Comparison of ENCODE assay signal across 19 mouse cellular contexts in the genomic region with DNA sequence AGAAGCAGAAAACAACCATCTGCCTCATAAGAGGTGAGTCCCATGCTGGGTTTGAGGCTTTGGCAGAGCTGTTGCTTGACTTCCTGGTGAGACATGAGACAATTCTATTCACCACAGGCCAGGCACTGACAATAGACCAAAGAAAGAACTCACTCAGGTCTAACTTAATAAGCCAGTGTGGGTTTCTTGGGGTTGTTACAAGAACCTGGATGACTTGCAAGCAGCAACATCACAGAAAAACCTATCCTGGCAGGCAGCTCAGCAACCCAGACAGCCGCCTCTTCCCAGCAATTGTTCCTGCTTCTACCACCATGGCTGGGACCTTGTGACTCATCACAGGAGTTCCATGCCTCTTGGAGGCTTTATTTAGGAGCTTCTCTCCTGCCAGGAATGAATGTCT.
DNase-seq lines count a peak whose midpoint lies in the region; ATAC-seq and TF ChIP-seq lines count a peak whose summit lies in the region.
"Had no signal": no experiment of that assay in that cellular context is flagged by ENCODE, and none has a peak within 500 bp of the region (broad histone marks: within the 10 kb centered on the region; RNA-seq: fewer than 3 reads in every experiment).

No protein-coding gene starts in this region.

- H3K27me3 ChIP-seq in Patski = no peaks in the 10 kb centered on the region
- H3K27me3 ChIP-seq: embryonic facial prominence, embryonic 15.5 days; forebrain, embryonic 12.5 days; limb, embryonic 13.5 days; liver, embryonic 13.5 days had no signal

- no peak overlapping the region for H3K27ac ChIP-seq in layer of hippocampus, adult 2 months
- no peak overlapping the region for H3K27ac ChIP-seq in gastrocnemius, adult 2 months
- H3K27ac ChIP-seq: embryonic facial prominence, embryonic 15.5 days; forebrain, embryonic 12.5 days; limb, embryonic 13.5 days; liver, embryonic 13.5 days had no signal

- POLR2A ChIA-PET in Patski (lab: Charles Lee) = no interaction called here

- DNase-seq in frontal cortex, postnatal 14 days (ENCODE audit: low spot score in 2 of 2) = no peak
- DNase-seq in 3T3-L1 (ENCODE audit: low read depth, low spot score) (peak; percentile 18), Patski (ENCODE audit: low read depth, low spot score) (peak; percentile 43)
- peak; percentile 65 for DNase-seq in cerebellum, adult 9-11 months
- no peak for DNase-seq in embryo, embryonic 9.5 days (ENCODE audit: extremely low spot score)
- no peak for DNase-seq in layer of hippocampus, adult 2 months (ENCODE audit: low spot score in 2 of 2)
- DNase-seq in gastrocnemius, adult 2 months = no peak
- DNase-seq: adrenal gland, postnatal 36 days; embryo, embryonic 11 days; heart, postnatal 10 days; kidney, adult 11 months; kidney, postnatal 14 days; liver, embryonic 13.5 days; lung, embryonic 14.5 days; lung, postnatal 4 days had no signal

- ATAC-seq in frontal cortex, adult (ENCODE audit: low TSS enrichment) = peak; percentile 92
- no peak for ATAC-seq in Patski

- TF ChIP-seq CTCF in Patski (IDR thresholded peaks at IDR 0.05) = no peak
- TF ChIP-seq CTCF in layer of hippocampus, adult 2 months (conservative IDR thresholded peaks at IDR 0.05) = no peak
- no peak for TF ChIP-seq CTCF in gastrocnemius, adult 2 months (IDR thresholded peaks at IDR 0.05)

- H3K4me3 ChIP-seq in layer of hippocampus, adult 2 months = no peak overlapping the region
- no peak overlapping the region for H3K4me3 ChIP-seq in gastrocnemius, adult 2 months
- H3K4me3 ChIP-seq: embryonic facial prominence, embryonic 15.5 days; forebrain, embryonic 12.5 days; limb, embryonic 13.5 days; liver, embryonic 13.5 days had no signal

- CTCF ChIA-PET in Patski (lab: Charles Lee) = interaction anchor here (1.0 kb wide), 1 partner anchor 21 kb away, joined by 6 read pairs; no protein-coding TSS in a partner anchor

- intact Hi-C loops in gastrocnemius, adult 2 months (cut with DNase I) = no loop called here

- in situ Hi-C loops in Patski (cut with MboI; ENCODE audit: low pct_unique_long_range_greater_than_20kb) = loop anchor here (5.0 kb wide), 1 partner anchor 63 kb away; no protein-coding TSS in a partner anchor

Comparison
In these comparisons a context has a peak if more than half of its experiments do, and no peak if none do; other contexts are left out.
1. DNase-seq: peak in 3T3-L1 (single experiment), Patski (single experiment) and cerebellum, adult 9-11 months (single experiment); none in frontal cortex, postnatal 14 days (0 of 2), embryo, embryonic 9.5 days (single experiment), layer of hippocampus, adult 2 months (0 of 2) and gastrocnemius, adult 2 months (single experiment).